Mouse (Mus musculus) heart, embryonic 13.5 days (tissue): ENCODE results near the gene Polr2a. TPM values are rescaled to one million over a fixed set of nuclear protein-coding genes. Genes with fewer than 3 reads are reported as not detected.

Source experiments
- ATAC-seq: fragments of 200-750 bp; cut with Nextera tagmentation; 2 replicates; pipeline ENCODE4 v1.8.0; 2017; ENCODE audit warnings: moderate TSS enrichment; ENCODE audit not compliant: insufficient number of reproducible peaks, low FRiP score, low TSS enrichment; ENCODE audit errors: extremely low read depth
- H3K27ac ChIP-seq: fragments of 300-500 bp; sonication (generic); replicated peaks from 2 replicates; pipeline ENCODE4 v1.5.1; 2015; ENCODE audit warnings: moderate library complexity, mild to moderate bottlenecking, inconsistent platforms
- H3K27me3 ChIP-seq: fragments of 300-500 bp; sonication (generic); replicated peaks from 2 replicates; pipeline ENCODE4 v1.6.1; 2015; ENCODE audit warnings: mild to moderate bottlenecking, inconsistent platforms
- H3K36me3 ChIP-seq: fragments of 300-500 bp; sonication (generic); 2 replicates; pipeline ENCODE4 v1.6.1; 2015; ENCODE audit warnings: mild to moderate bottlenecking, inconsistent platforms
- H3K4me1 ChIP-seq: fragments of 300-500 bp; sonication (generic); 2 replicates; pipeline ENCODE4 v1.6.1; 2015; ENCODE audit warnings: inconsistent platforms
- H3K4me2 ChIP-seq: fragments of 300-500 bp; sonication (generic); 2 replicates; pipeline ENCODE4 v1.6.1; 2015; ENCODE audit warnings: inconsistent platforms, mild to moderate bottlenecking, moderate library complexity
- H3K4me3 ChIP-seq: fragments of 300-500 bp; sonication (generic); 2 replicates; pipeline ENCODE4 v1.5.1; 2015; ENCODE audit warnings: moderate library complexity, mild to moderate bottlenecking, inconsistent platforms
- H3K9ac ChIP-seq: fragments of 300-500 bp; sonication (generic); 2 replicates; pipeline ENCODE4 v1.6.1; 2015; ENCODE audit warnings: inconsistent platforms, mild to moderate bottlenecking, moderate library complexity
- H3K9me3 ChIP-seq: fragments of 300-500 bp; sonication (generic); 2 replicates; pipeline ENCODE4 v1.6.1; 2016; ENCODE audit warnings: inconsistent platforms
- WGBS: fragments of 180-500 bp; shearing (Covaris S2); methylation state at CpG from one replicate; pipeline ENCODE4 v1.1.7; 2015; ENCODE audit warnings: mixed read lengths; 5-methylcytosine and 5-hydroxymethylcytosine counted together
- polyA plus RNA-seq: library from polyadenylated mRNA; unstranded; fragments of >200 nt; fragmentation: Nextera tagmentation; extraction: Ambion mirVana; gene quantifications from 2 replicates; pipeline ENCODE4 v1.2.1, GENCODE M21; 2015

Polr2a gene
- polyA plus RNA-seq, 1 experiment from 2014 or later, result 19.1 TPM

DNA sequence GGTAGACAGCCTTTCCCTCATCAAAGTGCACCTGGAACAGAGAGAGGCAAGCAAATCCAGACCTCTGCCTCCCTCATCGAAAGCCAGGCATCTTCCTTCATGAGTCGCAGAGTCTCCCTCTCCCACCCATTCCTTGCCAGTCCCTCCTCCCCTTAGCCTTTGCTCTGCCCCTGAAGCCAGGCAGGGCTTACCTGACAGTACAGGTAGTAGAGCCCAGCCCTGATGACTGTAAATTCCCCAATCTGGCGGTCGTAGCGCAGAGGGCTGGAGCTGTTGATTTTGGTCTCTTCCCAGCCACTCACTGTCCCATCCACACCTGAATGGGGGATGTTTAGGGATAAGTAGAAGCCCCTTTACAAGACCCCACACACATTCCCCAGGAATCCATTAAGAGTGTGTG is 71.4 kb downstream of the Polr2a start:
- Histone ChIP-seq H3K9ac (peak overlapping the region; percentile 69; the same call in 1 of the 2 replicates), H3K27ac (peak overlapping the region; percentile 89; the same call in 1 of the 2 replicates), H3K4me3 (no peak overlapping the region), H3K4me2 (no peak overlapping the region), H3K27me3 (no peaks in the 10 kb centered on the region), H3K4me1 (peaks cover 37% of the 10 kb centered on the region), H3K36me3 (no peaks in the 10 kb centered on the region), H3K9me3 (no peaks in the 10 kb centered on the region)
- 56% methylated on average over 5 of the region's 5 CpGs for WGBS
- ATAC-seq, result no peak

- H3K27ac ChIP-seq, result peak overlapping the region; percentile 89
- no peaks in the 10 kb centered on the region for H3K36me3 ChIP-seq
- H3K4me2 ChIP-seq, result 0 out of 2 replicates have a peak overlapping the region, but pooled peaks have one; percentile 3
- no peaks in the 10 kb centered on the region for H3K27me3 ChIP-seq
- 8% methylated on average over 4 of the region's 4 CpGs for WGBS
- no peak for ATAC-seq
- H3K9ac ChIP-seq, result peak overlapping the region; percentile 69
- no peaks in the 10 kb centered on the region for H3K9me3 ChIP-seq
- peaks cover 38% of the 10 kb centered on the region for H3K4me1 ChIP-seq
- no peak overlapping the region for H3K4me3 ChIP-seq
Measured at GRCm38 (mm10) chr11:69686377-69686776, 72.1 kb downstream of the Polr2a start.

GRCm38 (mm10) chr11:69685526-69686148 is 72.8 kb downstream of the Polr2a start, which contains the start of gene Tnfsf13:
Gene Tnfsf13, minus strand, starts transcription at chr11:69685784.
- H3K27ac ChIP-seq, result peak within 1 kb of the TSS; percentile 89
- H3K27me3 ChIP-seq, result no peaks in the 10 kb centered on the region
- H3K4me3 ChIP-seq, result 0 out of 2 replicates have a peak within 1 kb of the TSS, but pooled peaks have one; percentile 4
- peak within 1 kb of the TSS; percentile 43 for H3K4me2 ChIP-seq
- H3K4me1 ChIP-seq, result peaks cover 45% of the 10 kb centered on the region
- H3K9ac ChIP-seq, result peak within 1 kb of the TSS; percentile 69
- no peaks in the 10 kb centered on the region for H3K36me3 ChIP-seq
- WGBS, result 63% methylated on average over 10 of the region's 10 CpGs
- no peak for ATAC-seq
- no peaks in the 10 kb centered on the region for H3K9me3 ChIP-seq

- H3K9me3 ChIP-seq, result no peaks in the 10 kb centered on the region
- no peaks in the 10 kb centered on the region for H3K27me3 ChIP-seq
- H3K4me2 ChIP-seq, result no peak overlapping the region
- H3K36me3 ChIP-seq, result peaks cover 6% of the 10 kb centered on the region
- no peak for ATAC-seq
- H3K27ac ChIP-seq, result peak overlapping the region; percentile 89
- H3K4me1 ChIP-seq, result peaks cover 52% of the 10 kb centered on the region
- H3K4me3 ChIP-seq, result no peak overlapping the region
- H3K9ac ChIP-seq, result peak overlapping the region; percentile 59
- WGBS, result 79% methylated on average over 6 of the region's 6 CpGs
Measured at GRCm38 (mm10) chr11:69684936-69685335, 73.5 kb downstream of the Polr2a start.

DNA sequence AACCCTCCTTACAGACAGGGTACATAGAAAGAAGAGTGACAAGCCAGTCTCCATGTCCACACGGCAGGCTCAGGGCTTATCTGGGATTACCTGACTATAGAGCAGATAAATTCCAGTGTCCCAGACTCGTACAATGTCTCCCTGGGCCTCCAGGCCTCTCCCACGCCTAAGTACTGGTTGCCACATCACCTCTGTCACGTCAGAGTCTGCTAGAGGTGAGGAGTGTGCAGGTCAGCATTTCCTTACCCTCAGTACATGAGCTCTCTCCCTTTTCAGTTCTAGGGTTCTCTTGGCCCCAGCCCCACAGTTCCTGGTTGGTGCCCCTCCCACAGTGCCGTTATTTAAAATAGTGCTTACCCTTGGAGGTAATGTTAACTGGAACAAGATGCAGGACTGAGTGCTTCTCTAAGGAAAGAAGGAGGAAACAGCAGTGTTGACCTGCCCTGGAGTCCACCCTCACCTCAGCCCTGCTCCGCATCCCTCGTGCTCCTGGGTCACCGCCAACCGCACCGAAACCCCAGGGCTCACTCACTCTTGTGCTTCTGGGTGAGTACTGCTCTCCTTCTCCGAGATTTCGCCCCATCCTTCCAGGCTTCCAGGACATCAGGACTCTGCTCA is 74.2 kb downstream of the Polr2a start:
- no peak overlapping the region for H3K27ac ChIP-seq
- H3K9ac ChIP-seq, result 0 out of 2 replicates have a peak overlapping the region, but pooled peaks have one; percentile 59
- WGBS, result 72% methylated on average over 12 of the region's 12 CpGs

More for the DNA sequence above, 74.2 kb downstream of the Polr2a start:
- Histone ChIP-seq H3K9me3 (no peaks in the 10 kb centered on the region), H3K27me3 (no peaks in the 10 kb centered on the region), H3K4me3 (no peak overlapping the region), H3K4me2 (no peak overlapping the region), H3K36me3 (peaks cover 13% of the 10 kb centered on the region), H3K4me1 (peaks cover 57% of the 10 kb centered on the region)
- no peak for ATAC-seq

Other genes starting within 250 kb of the Polr2a start
- gene Dnah2, start 209.5 kb downstream of the Polr2a start, polyA plus RNA-seq, result 0.07 and 0.28 TPM in 2 replicates
- 56.2 and 59.9 TPM in 2 replicates for gene Efnb3, start 198.4 kb downstream of the Polr2a start, polyA plus RNA-seq
- 16.8 TPM in 2 replicates for gene Wrap53, start 178.4 kb downstream of the Polr2a start, polyA plus RNA-seq
- 82.6 and 86.5 TPM in 2 replicates for gene Trp53, start 178.3 kb downstream of the Polr2a start, polyA plus RNA-seq
- 24.5 and 25.0 TPM in 2 replicates for gene Atp1b2, start 152.7 kb downstream of the Polr2a start, polyA plus RNA-seq
- gene Shbg, start 140.7 kb downstream of the Polr2a start, polyA plus RNA-seq, result 0.23 and 1.7 TPM in 2 replicates
- 17.5 and 18.1 TPM in 2 replicates for gene Sat2, start 136.6 kb downstream of the Polr2a start, polyA plus RNA-seq
- 22.1 and 25.6 TPM in 2 replicates for gene Fxr2, start 125.6 kb downstream of the Polr2a start, polyA plus RNA-seq
- gene Sox15, start 103.3 kb downstream of the Polr2a start, polyA plus RNA-seq, result not detected in 2 replicates
- gene Mpdu1, start 96.0 kb downstream of the Polr2a start, polyA plus RNA-seq, result 51.3 and 52.0 TPM in 2 replicates
- 8.8 and 10.5 TPM in 2 replicates for gene Cd68, start 92.5 kb downstream of the Polr2a start, polyA plus RNA-seq
- gene Eif4a1, start 86.2 kb downstream of the Polr2a start, polyA plus RNA-seq, result 372 and 373 TPM in 2 replicates
- gene Senp3, start 76.6 kb downstream of the Polr2a start, polyA plus RNA-seq, result 59.2 and 63.5 TPM in 2 replicates
- 0.23 and 0.38 TPM in 2 replicates for gene Tnfsf13, start 72.9 kb downstream of the Polr2a start, polyA plus RNA-seq
- 4.7 and 5.7 TPM in 2 replicates for gene Tnfsf12, start 62.8 kb downstream of the Polr2a start, polyA plus RNA-seq
- 3.3 and 3.4 TPM in 2 replicates for gene Tnfsfm13, start 62.5 kb downstream of the Polr2a start, polyA plus RNA-seq
- gene Slc35g3, start 3.3 kb upstream of the Polr2a start, polyA plus RNA-seq, result 0.19 and 0.51 TPM in 2 replicates
- gene Zbtb4, start 7.3 kb upstream of the Polr2a start, polyA plus RNA-seq, result 2.7 and 3.1 TPM in 2 replicates
- gene Chrnb1, start 37.3 kb upstream of the Polr2a start, polyA plus RNA-seq, result 6.8 and 7.9 TPM in 2 replicates
- 2.0 and 2.3 TPM in 2 replicates for gene Fgf11, start 43.2 kb upstream of the Polr2a start, polyA plus RNA-seq
- 1.8 and 1.9 TPM in 2 replicates for gene Tmem102, start 47.0 kb upstream of the Polr2a start, polyA plus RNA-seq
- not detected in 2 replicates for gene Gm39566, start 56.7 kb upstream of the Polr2a start, polyA plus RNA-seq
- not detected in 2 replicates for gene Spem2, start 59.8 kb upstream of the Polr2a start, polyA plus RNA-seq
- not detected in 2 replicates for gene Spem1, start 63.5 kb upstream of the Polr2a start, polyA plus RNA-seq
- gene Nlgn2, start 79.1 kb upstream of the Polr2a start, polyA plus RNA-seq, result 2.0 and 2.4 TPM in 2 replicates
- 330 and 361 TPM in 2 replicates for gene Tmem256, start 79.9 kb upstream of the Polr2a start, polyA plus RNA-seq
- gene Plscr3, start 87.7 kb upstream of the Polr2a start, polyA plus RNA-seq, result 75.4 and 76.2 TPM in 2 replicates
- 0.38 and 0.56 TPM in 2 replicates for gene Tnk1, start 100.1 kb upstream of the Polr2a start, polyA plus RNA-seq
- not detected in 2 replicates for gene Tmem95, start 119.4 kb upstream of the Polr2a start, polyA plus RNA-seq
- gene Kctd11, start 122.8 kb upstream of the Polr2a start, polyA plus RNA-seq, result 3.9 TPM in 2 replicates
- 7.0 and 8.2 TPM in 2 replicates for gene Acap1, start 136.9 kb upstream of the Polr2a start, polyA plus RNA-seq
- gene 2810408A11Rik, start 142.3 kb upstream of the Polr2a start, polyA plus RNA-seq, result 4.0 and 4.1 TPM in 2 replicates
- gene Neurl4, start 142.4 kb upstream of the Polr2a start, polyA plus RNA-seq, result 7.8 and 8.1 TPM in 2 replicates
- gene Gps2, start 155.3 kb upstream of the Polr2a start, polyA plus RNA-seq, result 45.0 and 52.2 TPM in 2 replicates
- 1,157 and 1,215 TPM in 2 replicates for gene Eif5a, start 163.3 kb upstream of the Polr2a start, polyA plus RNA-seq
- gene Ybx2, start 177.2 kb upstream of the Polr2a start, polyA plus RNA-seq, result 3.1 TPM in 2 replicates
- gene Slc2a4, start 189.6 kb upstream of the Polr2a start, polyA plus RNA-seq, result 25.8 and 30.3 TPM in 2 replicates
- 6.3 and 7.4 TPM in 2 replicates for gene Cldn7, start 206.1 kb upstream of the Polr2a start, polyA plus RNA-seq
- gene Ctdnep1, start 222.5 kb upstream of the Polr2a start, polyA plus RNA-seq, result 21.0 and 21.1 TPM in 2 replicates
- 111 and 119 TPM in 2 replicates for gene Elp5, start 223.9 kb upstream of the Polr2a start, polyA plus RNA-seq
- gene Gabarap, start 232.5 kb upstream of the Polr2a start, polyA plus RNA-seq, result 456 and 466 TPM in 2 replicates
- 43.8 and 47.9 TPM in 2 replicates for gene Phf23, start 237.1 kb upstream of the Polr2a start, polyA plus RNA-seq
- 20.7 and 22.0 TPM in 2 replicates for gene Dvl2, start 242.0 kb upstream of the Polr2a start, polyA plus RNA-seq